Mouse (Mus musculus) E14TG2a.4 (cell line): Measurements from ENCODE around the gene Ppp1r21.

Experiments used
- H3K27me3 ChIP-seq: 2 replicates; pipeline ENCODE4 v1.6.1; 2014; ENCODE audit warnings: low read length, control low read depth; ENCODE audit not compliant: insufficient read depth
- H3K36me3 ChIP-seq: 2 replicates; pipeline ENCODE4 v1.6.1; 2014; ENCODE audit warnings: low read length, control low read depth; ENCODE audit not compliant: insufficient read depth
- H3K4me1 ChIP-seq: replicated peaks from 2 replicates; pipeline ENCODE4 v1.6.1; 2014; ENCODE audit warnings: low read depth, low read length, control low read depth
- H3K4me3 ChIP-seq: replicated peaks from 2 replicates; pipeline ENCODE4 v1.5.1; 2014; ENCODE audit warnings: mild to moderate bottlenecking, low read length
- H3K9me3 ChIP-seq: 2 replicates; pipeline ENCODE4 v1.6.1; 2014; ENCODE audit warnings: low read length, control low read depth
- CTCF ChIP-seq: conservative IDR thresholded peaks from 2 replicates; pipeline ENCODE4 v1.5.1; 2014; ENCODE audit warnings: low read length
- NANOG ChIP-seq: IDR thresholded peaks from 2 replicates; pipeline ENCODE4 v1.6.1; 2014; ENCODE audit warnings: borderline replicate concordance, low read length, mixed read lengths
- POU5F1 ChIP-seq: IDR thresholded peaks from 2 replicates; pipeline ENCODE4 v1.6.1; 2014; ENCODE audit warnings: low read length, borderline replicate concordance

Ppp1r21 gene

DNA sequence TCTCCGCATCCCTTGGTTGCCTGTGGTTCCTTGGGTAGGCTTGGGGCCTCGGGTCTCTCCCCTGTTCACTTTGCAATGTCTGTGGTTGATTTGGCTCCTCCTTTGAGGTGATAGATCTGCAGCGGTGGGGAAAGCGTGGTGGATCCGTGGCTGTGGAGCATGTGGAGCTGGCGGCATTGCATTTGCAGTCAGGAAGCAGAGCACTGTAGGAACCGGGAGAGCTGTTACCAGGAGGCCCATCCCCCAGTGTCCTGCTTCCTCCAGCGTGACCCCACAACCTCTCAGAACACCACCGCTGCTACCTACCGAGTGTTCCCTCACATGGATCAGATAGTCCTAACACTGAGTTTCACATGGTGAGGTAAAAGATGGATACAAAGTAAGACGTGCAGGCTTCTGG is 40.9 kb downstream of the Ppp1r21 start:
- Histone ChIP-seq H3K36me3 (peaks cover 71% of the 10 kb centered on the region), H3K4me3 (peak overlapping the region; percentile 66), H3K4me1 (peaks cover 9% of the 10 kb centered on the region), H3K9me3 (no peaks in the 10 kb centered on the region), H3K27me3 (no peaks in the 10 kb centered on the region)
- no peak for TF ChIP-seq NANOG
- TF ChIP-seq POU5F1 = no peak
- no peak for TF ChIP-seq CTCF

DNA sequence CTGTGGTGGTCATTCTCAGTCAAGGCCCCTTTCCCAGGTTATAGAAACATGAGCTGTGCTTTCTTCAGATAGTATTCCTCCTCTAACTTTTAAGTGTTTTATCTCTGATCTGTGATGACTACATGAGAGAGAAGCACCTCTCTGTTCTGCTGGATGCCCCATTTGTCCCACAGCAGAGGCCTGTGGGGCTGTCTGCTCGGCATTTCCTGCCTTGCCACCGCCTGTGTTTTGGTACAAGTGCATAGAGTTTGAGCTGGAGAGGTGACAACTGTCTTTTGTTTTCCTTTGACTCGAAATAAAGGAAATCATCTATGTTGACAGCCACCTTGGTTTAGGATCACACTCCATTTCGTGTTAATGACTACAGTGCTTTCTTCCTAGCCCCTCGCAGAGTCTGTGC is 44.9 kb downstream of the Ppp1r21 start:
- H3K4me1 ChIP-seq = peaks cover 9% of the 10 kb centered on the region
- no peak for TF ChIP-seq NANOG
- no peak for TF ChIP-seq CTCF
- no peak for TF ChIP-seq POU5F1
- H3K9me3 ChIP-seq = no peaks in the 10 kb centered on the region
- peaks cover 65% of the 10 kb centered on the region for H3K36me3 ChIP-seq
- H3K27me3 ChIP-seq = no peaks in the 10 kb centered on the region
- no peak overlapping the region for H3K4me3 ChIP-seq

GRCm38 (mm10) chr17:88578522-88579242 is 48.8 kb downstream of the Ppp1r21 start:
- no peak for TF ChIP-seq NANOG
- no peak for TF ChIP-seq POU5F1
- TF ChIP-seq CTCF = no peak
- Histone ChIP-seq H3K4me3 (0 out of 2 replicates have a peak overlapping the region, but pooled peaks have one; percentile 26), H3K27me3 (no peaks in the 10 kb centered on the region)

DNA sequence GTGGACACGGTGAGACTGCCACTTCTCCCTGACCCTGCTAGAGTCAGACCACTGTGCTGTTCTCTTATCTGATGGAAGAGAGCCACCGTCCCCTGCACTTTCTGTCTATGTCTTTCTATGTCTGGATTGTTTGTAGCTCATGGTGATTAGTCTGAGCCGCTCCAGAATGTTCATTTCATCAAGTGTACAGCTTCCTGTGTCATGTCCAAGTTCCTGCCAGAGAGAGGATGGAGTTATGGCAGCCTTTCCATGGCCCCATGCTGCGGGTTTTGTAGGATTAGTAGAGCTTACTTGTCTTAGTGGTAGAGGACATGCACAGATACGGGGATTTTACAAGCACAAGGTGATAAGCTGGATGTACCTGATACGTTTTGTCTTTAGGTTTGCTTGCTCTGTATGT is 50.6 kb downstream of the Ppp1r21 start:
- peaks cover 14% of the 10 kb centered on the region; the same call in 1 of the 2 replicates for H3K4me1 ChIP-seq
- no peaks in the 10 kb centered on the region for H3K27me3 ChIP-seq
- no peak overlapping the region for H3K4me3 ChIP-seq
- H3K9me3 ChIP-seq = no peaks in the 10 kb centered on the region
- TF ChIP-seq POU5F1 (no peak), CTCF (no peak)
- H3K36me3 ChIP-seq = peaks cover 79% of the 10 kb centered on the region

More at GRCm38 (mm10) chr17:88578522-88579242, 48.8 kb downstream of the Ppp1r21 start:
- Histone ChIP-seq H3K4me1 (peaks cover 12% of the 10 kb centered on the region; the same call in 1 of the 2 replicates), H3K36me3 (peaks cover 68% of the 10 kb centered on the region), H3K9me3 (no peaks in the 10 kb centered on the region)

DNA sequence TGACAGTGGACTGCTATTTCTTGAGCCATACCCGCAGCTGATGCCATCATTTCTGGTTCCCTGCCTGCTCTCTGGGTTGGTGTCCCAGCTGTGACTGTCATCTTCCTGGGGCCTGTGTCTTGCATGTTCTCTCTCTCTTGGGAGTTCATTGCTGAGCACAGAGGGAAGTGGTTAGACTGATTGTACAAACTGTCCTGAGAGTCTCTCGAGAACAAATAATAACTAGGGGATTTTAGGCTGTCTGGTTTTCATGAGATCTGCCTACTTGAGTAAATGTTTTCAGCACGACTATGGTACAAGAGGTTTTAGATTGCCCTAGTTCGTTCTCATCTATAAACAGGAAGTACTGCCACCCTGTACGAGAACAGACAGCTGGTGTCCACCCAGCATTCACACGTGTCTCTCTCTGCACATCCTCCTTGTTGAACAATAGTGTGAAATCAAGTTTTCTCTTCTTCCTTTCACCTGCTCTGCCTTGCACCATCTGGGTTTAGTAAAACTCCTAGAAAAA is 51.6 kb downstream of the Ppp1r21 start:
- no peak overlapping the region for H3K4me3 ChIP-seq
- H3K9me3 ChIP-seq = no peaks in the 10 kb centered on the region
- H3K4me1 ChIP-seq = peaks cover 14% of the 10 kb centered on the region; the same call in 1 of the 2 replicates
- peaks cover 79% of the 10 kb centered on the region for H3K36me3 ChIP-seq
- no peaks in the 10 kb centered on the region for H3K27me3 ChIP-seq
- TF ChIP-seq POU5F1 = no peak
- TF ChIP-seq CTCF = no peak
- no peak for TF ChIP-seq NANOG

- no peaks in the 10 kb centered on the region for H3K27me3 ChIP-seq
- H3K9me3 ChIP-seq = no peaks in the 10 kb centered on the region
- H3K36me3 ChIP-seq = peaks cover 70% of the 10 kb centered on the region
- peaks cover 24% of the 10 kb centered on the region for H3K4me1 ChIP-seq
- TF ChIP-seq CTCF = no peak
- no peak for TF ChIP-seq POU5F1
- TF ChIP-seq NANOG = no peak
- H3K4me3 ChIP-seq = no peak overlapping the region
Measured at GRCm38 (mm10) chr17:88582999-88583398, 53.1 kb downstream of the Ppp1r21 start.

DNA sequence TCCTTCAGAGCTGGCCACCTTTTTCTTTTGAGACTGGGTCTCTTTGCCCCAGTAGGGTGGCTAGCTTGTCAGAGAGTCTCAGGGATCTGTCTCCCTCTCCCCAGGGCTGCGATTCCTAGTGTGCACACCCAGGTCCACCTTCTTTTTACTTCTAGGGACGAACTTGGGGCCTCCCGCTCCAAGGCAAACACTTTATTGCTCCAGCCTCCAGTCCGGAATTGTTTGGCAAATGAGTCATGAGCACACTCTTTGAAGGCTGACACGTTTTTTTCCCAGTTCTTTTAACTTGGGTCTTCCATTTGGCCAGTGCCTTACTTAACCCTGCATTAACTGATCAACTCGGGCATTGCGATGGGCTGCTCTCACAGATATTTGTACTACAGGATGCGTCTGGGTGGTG is 53.5 kb downstream of the Ppp1r21 start:
- H3K27me3 ChIP-seq = no peaks in the 10 kb centered on the region
- peaks cover 24% of the 10 kb centered on the region for H3K4me1 ChIP-seq
- H3K9me3 ChIP-seq = no peaks in the 10 kb centered on the region
- TF ChIP-seq NANOG = no peak
- no peak for TF ChIP-seq CTCF
- TF ChIP-seq POU5F1 = no peak
- no peak overlapping the region for H3K4me3 ChIP-seq
- peaks cover 69% of the 10 kb centered on the region for H3K36me3 ChIP-seq

DNA sequence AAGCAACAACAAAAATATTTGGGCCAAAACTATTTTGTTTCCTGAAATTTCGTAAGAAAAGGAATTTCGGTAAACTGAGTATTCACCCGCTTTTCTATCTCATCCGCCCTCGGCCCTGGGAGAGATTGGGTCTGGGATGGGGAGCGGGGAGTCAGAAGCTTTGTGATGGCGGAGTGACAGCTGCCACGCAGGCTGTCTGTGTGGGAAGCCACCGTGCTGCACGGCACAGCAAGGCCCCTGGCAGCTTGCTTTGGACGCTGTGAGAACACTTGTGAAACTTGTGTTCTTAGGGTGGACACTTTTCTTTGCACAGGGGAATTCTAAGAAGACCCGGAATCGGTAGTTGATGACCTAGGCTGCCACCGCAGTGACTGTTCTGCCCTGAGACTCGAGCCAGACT is 57.5 kb downstream of the Ppp1r21 start:
- H3K9me3 ChIP-seq = no peaks in the 10 kb centered on the region

GRCm38 (mm10) chr17:88588228-88588627 is 58.3 kb downstream of the Ppp1r21 start:
- H3K9me3 ChIP-seq = no peaks in the 10 kb centered on the region
- H3K4me3 ChIP-seq = no peak overlapping the region
- H3K27me3 ChIP-seq = no peaks in the 10 kb centered on the region
- TF ChIP-seq NANOG (no peak), POU5F1 (no peak), CTCF (no peak)
- H3K4me1 ChIP-seq = peaks cover 17% of the 10 kb centered on the region
- peaks cover 40% of the 10 kb centered on the region for H3K36me3 ChIP-seq

More for the DNA sequence above, 57.5 kb downstream of the Ppp1r21 start:
- Histone ChIP-seq H3K36me3 (peaks cover 44% of the 10 kb centered on the region), H3K27me3 (no peaks in the 10 kb centered on the region), H3K4me3 (0 out of 2 replicates have a peak overlapping the region, but pooled peaks have one; percentile 26), H3K4me1 (peaks cover 17% of the 10 kb centered on the region)
- TF ChIP-seq NANOG (no peak), POU5F1 (no peak), CTCF (no peak)
